Comparison of ENCODE assay signal across 11 mouse cellular contexts in the genomic region with DNA sequence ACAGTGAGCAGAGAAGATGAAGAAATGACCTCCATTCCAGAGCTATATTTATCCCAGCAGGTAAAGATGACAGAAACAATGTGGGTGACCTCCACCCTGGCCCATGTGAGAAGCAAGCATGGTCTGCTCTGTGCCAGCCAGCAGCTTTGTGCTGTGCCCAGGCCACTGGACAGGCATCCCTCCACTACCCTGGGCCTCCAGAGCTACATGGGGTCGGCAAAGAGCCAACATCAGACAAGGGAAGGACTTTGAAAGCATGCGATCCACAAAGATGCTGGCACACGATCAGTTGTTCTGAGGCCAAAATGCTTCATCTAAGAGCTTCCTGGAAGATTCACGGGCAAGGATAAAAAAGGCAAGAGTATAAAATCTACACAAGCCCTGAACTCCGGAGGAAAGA. TPM values are rescaled to one million over a fixed set of nuclear protein-coding genes. Genes with fewer than 3 reads are reported as not detected.
DNase-seq lines count a peak whose midpoint lies in the region; ATAC-seq and TF ChIP-seq lines count a peak whose summit lies in the region.
"Had no signal": no experiment of that assay in that cellular context is flagged by ENCODE, and none has a peak within 500 bp of the region (broad histone marks: within the 10 kb centered on the region; RNA-seq: fewer than 3 reads in every experiment).

No protein-coding gene starts in this region.

- TF ChIP-seq CTCF in intestine, postnatal 0 days (IDR thresholded peaks at IDR 0.05; ENCODE audit: low read depth): no peak

- no peaks in the 10 kb centered on the region for H3K4me1 ChIP-seq in intestine, postnatal 0 days (replicated peaks; ENCODE audit: control insufficient read depth, insufficient read depth, low read length)
- H3K4me1 ChIP-seq: embryonic facial prominence, embryonic 13.5 days; liver, embryonic 13.5 days; megakaryocyte, embryonic 14.5 days had no signal

- no peak overlapping the region for H3K4me2 ChIP-seq in intestine, postnatal 0 days (replicated peaks; ENCODE audit: low read depth)
- H3K4me2 ChIP-seq: embryonic facial prominence, embryonic 13.5 days; liver, embryonic 13.5 days had no signal

- no peaks in the 10 kb centered on the region for H3K27me3 ChIP-seq in intestine, postnatal 0 days (replicated peaks; ENCODE audit: control insufficient read depth, insufficient read depth, low read length)
- H3K27me3 ChIP-seq: embryonic facial prominence, embryonic 13.5 days; liver, embryonic 13.5 days; megakaryocyte, embryonic 14.5 days had no signal

- no peak for ATAC-seq in intestine, postnatal 0 days

- no peak overlapping the region for H3K27ac ChIP-seq in intestine, postnatal 0 days (ENCODE audit: low read depth, low read length)
- H3K27ac ChIP-seq: embryonic facial prominence, embryonic 13.5 days; liver, embryonic 13.5 days had no signal

- H3K4me3 ChIP-seq in intestine, postnatal 0 days (ENCODE audit: low read depth, low read length): no peak overlapping the region
- H3K4me3 ChIP-seq: embryonic facial prominence, embryonic 13.5 days; liver, embryonic 13.5 days; megakaryocyte, embryonic 14.5 days had no signal

- no peaks in the 10 kb centered on the region for H3K9me3 ChIP-seq in intestine, postnatal 0 days (ENCODE audit: control insufficient read depth)
- H3K9me3 ChIP-seq: embryonic facial prominence, embryonic 13.5 days; liver, embryonic 13.5 days had no signal

- 68% methylated on average over 5 of the region's 5 CpGs for WGBS in intestine, postnatal 0 days

- DNase-seq in gastrocnemius, postnatal 10 days: peak; percentile 8
- DNase-seq in gastrocnemius, adult 8-10 months (ENCODE audit: low spot score in 2 of 2): no peak
- peak; percentile 4 for DNase-seq in lung, postnatal 14 days
- DNase-seq in lung, postnatal 36 days: no peak
- peak; percentile 65 for DNase-seq in adrenal gland, postnatal 10 days
- peak; percentile 76 to 88 for DNase-seq in cerebellum, postnatal 10 days
- DNase-seq in urinary bladder, postnatal 10 days (ENCODE audit: low spot score): no peak
- DNase-seq: liver, embryonic 13.5 days had no signal

- no peaks in the 10 kb centered on the region for H3K36me3 ChIP-seq in intestine, postnatal 0 days (ENCODE audit: control insufficient read depth, insufficient read depth)
- H3K36me3 ChIP-seq: embryonic facial prominence, embryonic 13.5 days; liver, embryonic 13.5 days had no signal

- H3K9ac ChIP-seq in intestine, postnatal 0 days (ENCODE audit: low read depth, low read length): no peak overlapping the region
- H3K9ac ChIP-seq: embryonic facial prominence, embryonic 13.5 days; liver, embryonic 13.5 days had no signal

RNA-seq across cellular contexts. Expression of gene Clstn2, which starts 36.6 kb away (rescaled TPM):
- 1 to 10 TPM; 3.8 to 4.3 TPM for total RNA-seq in gastrocnemius, postnatal 10 days (2021)
- under 1 TPM; 0.51 to 0.90 (median 0.85) TPM for total RNA-seq in gastrocnemius, adult 8-10 months (2022)
- 1 to 10 TPM; 3.4 to 3.8 TPM for total RNA-seq in adrenal gland, postnatal 10 days (2021)
- 0.24 and 0.26 TPM in 2 replicates for polyA plus RNA-seq in intestine, postnatal 0 days (2015; fragmentation: Nextera tagmentation; extraction: Ambion mirVana)

Comparison
In these comparisons a context has a peak if more than half of its experiments do, and no peak if none do; other contexts are left out.
1. DNase-seq: peak in gastrocnemius, postnatal 10 days (single experiment), lung, postnatal 14 days (single experiment), adrenal gland, postnatal 10 days (single experiment) and cerebellum, postnatal 10 days (2 of 2); none in gastrocnemius, adult 8-10 months (0 of 2), lung, postnatal 36 days (single experiment) and urinary bladder, postnatal 10 days (single experiment).